Mouse (Mus musculus): ENCODE measurements around the gene Plscr3. TPM values are rescaled to one million over a fixed set of nuclear protein-coding genes. Genes with fewer than 3 reads are reported as not detected.

Gene Plscr3
- total and polyA plus RNA-seq, 3 experiments = 4.6 to 26.0 TPM; not detected in 1

GRCm38 (mm10) chr11:69878399-69878798 lies 32.2 kb downstream of the Plscr3 start:
- no peak overlapping the region for H3K4me3 ChIP-seq (ENCODE audit: control insufficient read depth in 1 of 2, insufficient read depth in 1 of 2, low read depth in 2 of 2, low read length in 2 of 2)
- TF ChIP-seq MYB (IDR thresholded peaks at IDR 0.05; ENCODE audit: low read depth, low read length) = no peak
- TF ChIP-seq TAL1 (IDR thresholded peaks at IDR 0.05; ENCODE audit: low read length) = no peak
- TF ChIP-seq KAT2A (conservative IDR thresholded peaks at IDR 0.05; ENCODE audit: low read depth, low read length) = no peak
- no peak for TF ChIP-seq USF2 (IDR thresholded peaks at IDR 0.05; ENCODE audit: borderline replicate concordance in 1 of 2, insufficient read depth in 1 of 2, low read depth in 1 of 2, low read length in 2 of 2)
- TF ChIP-seq ZKSCAN1 (IDR thresholded peaks at IDR 0.05; ENCODE audit: low read depth, low read length) = no peak
- TF ChIP-seq GATA1 (IDR thresholded peaks at IDR 0.05; ENCODE audit: low read depth, low read length) = no peak
- TF ChIP-seq MEF2A (IDR thresholded peaks at IDR 0.05; ENCODE audit: extremely low read depth, insufficient replicate concordance, low read depth, low read length, poor library complexity, severe bottlenecking) = no peak
- no peak for TF ChIP-seq HCFC1 (IDR thresholded peaks at IDR 0.05; ENCODE audit: low read depth, low read length)
- no peak for TF ChIP-seq MAX (IDR thresholded peaks at IDR 0.05; ENCODE audit: low read length)
- TF ChIP-seq NELFE (IDR thresholded peaks at IDR 0.05; ENCODE audit: low read depth, low read length) = no peak
- no peak for TF ChIP-seq USF1 (IDR thresholded peaks at IDR 0.05; ENCODE audit: low read depth, low read length)
- TF ChIP-seq POLR2AphosphoS2 (IDR thresholded peaks at IDR 0.05; ENCODE audit: low read length) = no peak
- no peak for TF ChIP-seq MXI1 (IDR thresholded peaks at IDR 0.05; ENCODE audit: low read depth, low read length)
- no peaks in the 10 kb centered on the region for H3K27me3 ChIP-seq (ENCODE audit: control insufficient read depth in 1 of 2, insufficient read depth in 2 of 2, low read length in 2 of 2)
- H3K4me1 ChIP-seq (ENCODE audit: control insufficient read depth in 1 of 2, insufficient read depth in 2 of 2, low read length in 2 of 2) = peaks cover 11 to 57% of the 10 kb centered on the region in 2 experiments
- H3K9me3 ChIP-seq (replicated peaks; ENCODE audit: insufficient read depth, low read length) = no peaks in the 10 kb centered on the region
- no peak for DNase-seq (ENCODE audit: low read depth, low spot score)
- H3K9ac ChIP-seq (ENCODE audit: control insufficient read depth, low read depth, low read length, poor library complexity, severe bottlenecking) = no peak overlapping the region
- peak overlapping the region; percentile 39 for H3K27ac ChIP-seq (ENCODE audit: control insufficient read depth, low read depth, low read length)
- no peaks in the 10 kb centered on the region for H3K79me2 ChIP-seq (ENCODE audit: control insufficient read depth, insufficient read depth, low read length, poor library complexity)
- peaks cover 0 to 33% of the 10 kb centered on the region in 2 experiments; a peak in 2 of 4 replicates for H3K36me3 ChIP-seq (ENCODE audit: control insufficient read depth in 1 of 2, insufficient read depth in 2 of 2, low read length in 2 of 2)

- Histone ChIP-seq H3K9ac (ENCODE audit: control insufficient read depth, low read depth, low read length, poor library complexity, severe bottlenecking) (0 out of 2 replicates have a peak overlapping the region, but pooled peaks have one; percentile 11), H3K27me3 (ENCODE audit: control insufficient read depth in 1 of 2, insufficient read depth in 2 of 2, low read length in 2 of 2) (no peaks in the 10 kb centered on the region), H3K27ac (ENCODE audit: control insufficient read depth, low read depth, low read length) (peak overlapping the region; percentile 64), H3K36me3 (ENCODE audit: control insufficient read depth in 1 of 2, insufficient read depth in 2 of 2, low read length in 2 of 2) (peaks cover 0 to 36% of the 10 kb centered on the region in 2 experiments; a peak in 2 of 4 replicates), H3K79me2 (ENCODE audit: control insufficient read depth, insufficient read depth, low read length, poor library complexity) (no peaks in the 10 kb centered on the region), H3K9me3 (replicated peaks; ENCODE audit: insufficient read depth, low read length) (no peaks in the 10 kb centered on the region), H3K4me1 (ENCODE audit: control insufficient read depth in 1 of 2, insufficient read depth in 2 of 2, low read length in 2 of 2) (peaks cover 11 to 62% of the 10 kb centered on the region in 2 experiments), H3K4me3 (ENCODE audit: control insufficient read depth in 1 of 2, insufficient read depth in 1 of 2, low read depth in 2 of 2, low read length in 2 of 2) (no peak overlapping the region)
- peak; percentile 83 for DNase-seq (ENCODE audit: low read depth, low spot score)
- no peak for TF ChIP-seq MYC (IDR thresholded peaks at IDR 0.05; ENCODE audit: low read depth, low read length)
- TF ChIP-seq TAL1 (IDR thresholded peaks at IDR 0.05; ENCODE audit: low read length) = peak; percentile 78
- TF ChIP-seq GATA1 (IDR thresholded peaks at IDR 0.05; ENCODE audit: low read depth, low read length) = peak; percentile 86
- peak; percentile 80 to 89 for TF ChIP-seq EP300 (IDR thresholded peaks at IDR 0.05; ENCODE audit: low read depth in 1 of 2, low read length in 2 of 2)
- peak; percentile 72 for TF ChIP-seq RCOR1 (IDR thresholded peaks at IDR 0.05; ENCODE audit: low read depth, low read length)
- peak; percentile 73 for TF ChIP-seq TCF12 (IDR thresholded peaks at IDR 0.05; ENCODE audit: low read depth, low read length)
- 0 out of 2 replicates have a peak, but pooled peaks have one; percentile 7 for TF ChIP-seq MXI1 (IDR thresholded peaks at IDR 0.05; ENCODE audit: low read depth, low read length)
- peak; percentile 19; the same call in 1 of the 2 replicates for TF ChIP-seq SMC3 (IDR thresholded peaks at IDR 0.05; ENCODE audit: low read depth, low read length)
- no peak for TF ChIP-seq MAFK (IDR thresholded peaks at IDR 0.05; ENCODE audit: borderline replicate concordance, low read depth, low read length)
- peak; percentile 43; the same call in 1 of the 2 replicates for TF ChIP-seq SIN3A (IDR thresholded peaks at IDR 0.05; ENCODE audit: low read length)
- TF ChIP-seq ETS1 (IDR thresholded peaks at IDR 0.05; ENCODE audit: low read depth, low read length) = peak; percentile 22; the same call in 1 of the 2 replicates
- no peak for TF ChIP-seq E2F4 (IDR thresholded peaks at IDR 0.05; ENCODE audit: borderline replicate concordance, low read depth, low read length)
Measured at GRCm38 (mm10) chr11:69878952-69879351, 32.8 kb downstream of the Plscr3 start.

Data from MEL (cell line).